Mouse (Mus musculus) bone marrow, adult 2 months (tissue): Measurements from ENCODE around the gene Gm10643. TPM values are rescaled to one million over a fixed set of nuclear protein-coding genes. Genes with fewer than 3 reads are reported as not detected.

Experiments
- H3K27ac ChIP-seq: fragments of 200-500 bp; 2 replicates; pipeline ENCODE4 v1.5.1; 2012; ENCODE audit warnings: low read depth, mild to moderate bottlenecking, control low read depth, inconsistent platforms, low read length; ENCODE audit not compliant: control insufficient read depth, poor library complexity, insufficient read depth
- H3K4me1 ChIP-seq: fragments of 200-500 bp; 2 replicates; pipeline ENCODE4 v1.6.1; 2011; ENCODE audit warnings: low read length; ENCODE audit not compliant: control insufficient read depth, insufficient read depth
- H3K4me3 ChIP-seq: fragments of 200-500 bp; replicated peaks from 2 replicates; pipeline ENCODE3; 2011; ENCODE audit warnings: mild to moderate bottlenecking, low read depth, low read length, control low read depth; ENCODE audit not compliant: control insufficient read depth
- CTCF ChIP-seq: fragments of 200-500 bp; IDR thresholded peaks from 2 replicates; pipeline ENCODE4 v1.5.1; 2011; ENCODE audit warnings: low read length, control low read depth; ENCODE audit not compliant: control insufficient read depth, insufficient read depth
- POLR2A ChIP-seq: fragments of 200-500 bp; IDR thresholded peaks from 2 replicates; pipeline ENCODE4 v1.6.1; 2011; ENCODE audit warnings: low read depth, mild to moderate bottlenecking, control low read depth, low read length, borderline replicate concordance; ENCODE audit not compliant: control insufficient read depth
- WGBS: fragments of 180-500 bp; shearing (Covaris S2); methylation state at CpG from one replicate; pipeline ENCODE4 v1.1.7; 2018; 5-methylcytosine and 5-hydroxymethylcytosine counted together
- polyA plus RNA-seq: library from polyadenylated mRNA; stranded (reverse); fragments of >200 nt; gene quantifications from 2 replicates; pipeline ENCODE4 v1.2.4, GENCODE M21; 2011; ENCODE audit warnings: low replicate concordance; ENCODE audit not compliant: missing spikeins, insufficient read depth, insufficient read length

Gm10643 gene
- polyA plus RNA-seq, 1 experiment: 1.3 TPM

- no peaks in the 10 kb centered on the region for H3K4me1 ChIP-seq
- no peak for TF ChIP-seq CTCF
- no peak for TF ChIP-seq POLR2A
- WGBS: 78% methylated on average over 5 of the region's 5 CpGs
- no peak overlapping the region for H3K4me3 ChIP-seq
- H3K27ac ChIP-seq: no peak overlapping the region
Measured at GRCm38 (mm10) chr8:84079206-84079605, 14.3 kb upstream of the Gm10643 start.

- no peak for TF ChIP-seq CTCF
- no peak for TF ChIP-seq POLR2A
- H3K4me3 ChIP-seq: no peak overlapping the region
- whole genome bisulfite sequencing: 99% methylated on average over 3 of the region's 3 CpGs
- H3K27ac ChIP-seq: no peak overlapping the region
- no peaks in the 10 kb centered on the region for H3K4me1 ChIP-seq
Measured at GRCm38 (mm10) chr8:84076849-84077248, 11.9 kb upstream of the Gm10643 start.

DNA sequence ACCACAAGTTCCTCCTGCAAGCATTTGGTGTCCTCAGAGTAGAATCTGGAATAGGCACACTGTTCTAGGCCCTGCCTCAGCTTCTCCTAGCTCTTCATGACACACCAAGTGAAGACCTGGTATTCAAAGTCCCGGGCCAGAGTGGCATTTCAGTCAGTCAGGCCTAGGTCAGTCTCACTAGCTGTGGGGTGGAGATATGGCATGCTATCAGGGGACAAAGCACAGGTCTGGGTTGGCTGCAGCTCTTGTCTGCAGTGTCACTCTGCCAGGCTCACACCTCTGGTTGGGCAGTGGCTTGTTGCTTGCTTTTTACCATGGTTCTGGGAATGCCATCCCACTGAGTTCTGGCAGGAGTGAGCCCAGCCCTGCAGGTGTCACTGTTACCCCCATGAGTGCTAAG is 11.5 kb upstream of the Gm10643 start:
- H3K4me1 ChIP-seq: no peaks in the 10 kb centered on the region; the same call in 1 of the 2 replicates
- 75% methylated on average over 1 of the region's 1 CpGs for WGBS
- TF ChIP-seq POLR2A (no peak), CTCF (no peak)

DNA sequence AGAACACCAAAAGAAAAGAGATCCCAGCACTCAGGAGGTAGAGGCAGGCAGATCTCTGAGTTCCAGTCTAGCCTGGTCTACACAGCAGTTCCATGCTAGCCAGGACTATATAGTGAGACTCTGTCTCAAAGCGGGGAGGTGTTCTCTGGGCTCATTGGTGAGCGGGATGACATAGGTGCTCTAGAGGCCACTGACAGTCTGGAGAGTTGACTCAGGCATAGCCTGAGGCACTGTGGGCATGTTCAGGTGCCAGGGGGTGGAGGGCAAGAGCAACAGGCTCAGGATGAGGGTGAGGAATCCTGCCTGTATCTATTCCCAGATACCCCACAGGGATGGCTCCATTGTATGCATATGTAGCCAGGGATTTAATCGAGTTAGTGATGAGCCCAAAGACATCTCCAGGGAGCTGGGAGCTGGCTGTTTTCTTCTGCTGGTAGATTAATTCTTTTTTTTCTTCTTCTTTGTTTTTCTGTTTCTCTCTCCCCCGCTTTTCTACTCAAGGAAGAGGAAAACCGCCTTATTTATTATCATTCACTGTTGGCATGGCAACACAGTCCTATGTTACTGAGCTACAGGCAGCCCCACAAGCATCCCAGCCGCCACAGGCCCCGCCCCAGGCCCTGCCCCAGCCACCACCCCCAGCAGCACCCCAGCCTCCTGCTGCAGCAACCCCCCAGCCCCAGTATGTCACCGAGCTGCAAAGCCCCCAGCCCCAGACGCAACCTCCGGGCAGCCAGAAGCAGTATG is 8.5 kb upstream of the Gm10643 start:
- Histone ChIP-seq H3K27ac (no peak overlapping the region), H3K4me3 (no peak overlapping the region), H3K4me1 (peaks cover 2% of the 10 kb centered on the region; the same call in 1 of the 2 replicates)
- TF ChIP-seq POLR2A (no peak), CTCF (no peak)
- WGBS: 71% methylated on average over 10 of the region's 10 CpGs

More for the DNA sequence above, 11.5 kb upstream of the Gm10643 start:
- Histone ChIP-seq H3K4me3 (no peak overlapping the region), H3K27ac (no peak overlapping the region)

- 85% methylated on average over 10 of the region's 10 CpGs for WGBS
- H3K4me1 ChIP-seq: peaks cover 2% of the 10 kb centered on the region; the same call in 1 of the 2 replicates
- TF ChIP-seq POLR2A (no peak), CTCF (no peak)
- H3K27ac ChIP-seq: no peak overlapping the region
- H3K4me3 ChIP-seq: no peak overlapping the region
Measured at GRCm38 (mm10) chr8:84072321-84072720, 7.4 kb upstream of the Gm10643 start.

DNA sequence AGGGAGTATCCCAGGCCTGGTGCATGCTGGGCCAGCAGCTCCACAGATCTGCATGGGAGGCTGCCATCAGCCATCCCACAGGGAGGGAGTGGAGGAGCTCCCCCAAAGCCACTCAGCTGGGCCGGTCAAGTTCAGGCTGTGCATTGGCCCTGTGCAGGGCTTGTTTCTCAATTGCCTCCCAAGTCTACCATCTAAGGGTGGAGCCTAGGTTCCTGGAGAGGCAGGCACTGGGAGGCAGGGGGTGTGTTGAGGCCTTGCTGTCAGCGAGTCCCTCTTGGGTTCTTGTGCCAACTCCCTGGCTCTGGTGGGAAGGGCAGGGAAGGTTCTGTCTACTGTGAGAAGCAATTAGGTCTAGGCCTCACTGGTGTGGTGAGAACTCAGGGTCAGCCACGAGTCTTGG is 7.0 kb upstream of the Gm10643 start:
- peaks cover 2% of the 10 kb centered on the region; the same call in 1 of the 2 replicates for H3K4me1 ChIP-seq
- no peak overlapping the region for H3K27ac ChIP-seq
- 46% methylated on average over 3 of the region's 3 CpGs for WGBS
- TF ChIP-seq CTCF (no peak), POLR2A (no peak)
- no peak overlapping the region for H3K4me3 ChIP-seq

GRCm38 (mm10) chr8:84070667-84071066 is 5.7 kb upstream of the Gm10643 start:
- no peak overlapping the region for H3K27ac ChIP-seq
- TF ChIP-seq CTCF (no peak), POLR2A (no peak)
- no peak overlapping the region for H3K4me3 ChIP-seq
- 84% methylated on average over 2 of the region's 2 CpGs for WGBS
- H3K4me1 ChIP-seq: peaks cover 2% of the 10 kb centered on the region; the same call in 1 of the 2 replicates

DNA sequence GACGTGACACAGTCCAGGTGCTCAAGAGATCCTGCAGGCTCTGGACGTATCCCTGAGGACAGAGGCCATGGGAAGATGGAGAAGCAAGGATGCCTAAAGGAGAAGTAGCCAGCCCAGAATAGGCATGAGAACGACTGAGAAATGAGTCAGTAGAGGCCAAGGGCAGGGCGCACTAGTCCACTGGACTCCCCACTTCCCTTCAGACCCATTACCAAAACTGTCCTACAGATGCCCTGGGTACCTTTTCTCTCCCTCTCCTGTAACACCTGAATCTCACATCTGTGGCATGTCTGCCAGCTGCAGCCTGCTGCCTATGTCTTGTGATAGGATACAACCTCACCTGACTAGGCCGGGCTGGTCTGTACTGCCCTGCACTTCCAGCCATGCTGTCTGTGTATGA is 5.3 kb upstream of the Gm10643 start:
- no peak overlapping the region for H3K27ac ChIP-seq

GRCm38 (mm10) chr8:84069750-84070149 is 4.8 kb upstream of the Gm10643 start:
- Histone ChIP-seq H3K4me1 (peaks cover 2% of the 10 kb centered on the region; the same call in 1 of the 2 replicates), H3K27ac (no peak overlapping the region)

More for the DNA sequence above, 5.3 kb upstream of the Gm10643 start:
- WGBS: 72% methylated on average over 5 of the region's 5 CpGs
- Histone ChIP-seq H3K4me1 (peaks cover 2% of the 10 kb centered on the region; the same call in 1 of the 2 replicates), H3K4me3 (no peak overlapping the region)
- no peak for TF ChIP-seq CTCF
- TF ChIP-seq POLR2A: no peak

More at GRCm38 (mm10) chr8:84069750-84070149, 4.8 kb upstream of the Gm10643 start:
- no peak for TF ChIP-seq POLR2A
- TF ChIP-seq CTCF: no peak
- no peak overlapping the region for H3K4me3 ChIP-seq
- 80% methylated on average over 2 of the region's 2 CpGs for WGBS
